Mouse (Mus musculus): Measurements from ENCODE around the gene Myh7b. TPM values are rescaled to one million over a fixed set of nuclear protein-coding genes. Genes with fewer than 3 reads are reported as not detected.

Myh7b gene
- polyA plus RNA-seq, 1 experiment from 2014 or later: 1.0 TPM

DNA sequence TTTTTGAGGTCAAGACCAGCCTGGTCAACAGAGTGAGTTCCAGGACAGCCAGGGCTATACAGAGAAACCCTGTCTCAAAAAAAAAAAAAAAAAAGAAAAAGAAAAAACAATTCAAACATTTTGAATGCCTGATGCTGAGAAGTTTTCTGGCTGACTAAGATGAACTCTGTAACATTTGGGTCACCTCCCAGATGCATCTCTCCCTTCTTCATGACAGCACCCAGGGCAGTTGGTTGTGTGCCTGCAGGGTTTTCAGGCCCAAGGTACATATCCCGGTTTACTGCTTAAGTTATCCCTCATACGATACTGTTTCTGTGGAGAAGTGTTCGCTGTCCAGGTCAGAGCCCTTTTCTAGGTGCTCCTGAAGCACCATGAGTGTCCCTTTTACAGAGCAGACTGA lies 30.7 kb upstream of the Myh7b start:
- no peaks in the 10 kb centered on the region for H3K9me3 ChIP-seq (replicated peaks; ENCODE audit: control insufficient read depth, low read length, poor library complexity, severe bottlenecking)
- H3K9ac ChIP-seq (ENCODE audit: low read depth, low read length): no peak overlapping the region
- no peak overlapping the region for H3K27ac ChIP-seq (ENCODE audit: low read length)
- H3K4me2 ChIP-seq (ENCODE audit: low read length): no peak overlapping the region
- no peaks in the 10 kb centered on the region for H3K4me1 ChIP-seq (ENCODE audit: control insufficient read depth, insufficient read depth, low read length)
- no peaks in the 10 kb centered on the region for H3K27me3 ChIP-seq (ENCODE audit: control insufficient read depth, insufficient read depth, low read depth, low read length)
- H3K36me3 ChIP-seq (ENCODE audit: control insufficient read depth, insufficient read depth, low read length): no peaks in the 10 kb centered on the region
- no peak overlapping the region for H3K4me3 ChIP-seq (ENCODE audit: low read depth, low read length)
- no peak for ATAC-seq
- WGBS: 90% methylated on average over 3 of the region's 3 CpGs

GRCm38 (mm10) chr2:155582384-155582995 lies 28.5 kb upstream of the Myh7b start:
- no peak for ATAC-seq
- H3K9ac ChIP-seq (ENCODE audit: low read depth, low read length): no peak overlapping the region
- H3K9me3 ChIP-seq (replicated peaks; ENCODE audit: control insufficient read depth, low read length, poor library complexity, severe bottlenecking): no peaks in the 10 kb centered on the region
- no peaks in the 10 kb centered on the region for H3K4me1 ChIP-seq (ENCODE audit: control insufficient read depth, insufficient read depth, low read length)
- no peaks in the 10 kb centered on the region for H3K27me3 ChIP-seq (ENCODE audit: control insufficient read depth, insufficient read depth, low read depth, low read length)
- no peaks in the 10 kb centered on the region for H3K36me3 ChIP-seq (ENCODE audit: control insufficient read depth, insufficient read depth, low read length)
- H3K4me2 ChIP-seq (ENCODE audit: low read length): no peak overlapping the region
- H3K4me3 ChIP-seq (ENCODE audit: low read depth, low read length): no peak overlapping the region
- WGBS: 81% methylated on average over 4 of the region's 4 CpGs
- H3K27ac ChIP-seq (ENCODE audit: low read length): no peak overlapping the region

- 87% methylated on average over 5 of the region's 5 CpGs for WGBS
- H3K9ac ChIP-seq (ENCODE audit: low read depth, low read length): no peak overlapping the region
- no peaks in the 10 kb centered on the region for H3K36me3 ChIP-seq (ENCODE audit: control insufficient read depth, insufficient read depth, low read length)
- H3K27ac ChIP-seq (ENCODE audit: low read length): no peak overlapping the region
- no peak overlapping the region for H3K4me2 ChIP-seq (ENCODE audit: low read length)
- no peaks in the 10 kb centered on the region for H3K9me3 ChIP-seq (replicated peaks; ENCODE audit: control insufficient read depth, low read length, poor library complexity, severe bottlenecking)
- no peaks in the 10 kb centered on the region for H3K27me3 ChIP-seq (ENCODE audit: control insufficient read depth, insufficient read depth, low read depth, low read length)
- H3K4me1 ChIP-seq (ENCODE audit: control insufficient read depth, insufficient read depth, low read length): no peaks in the 10 kb centered on the region
- H3K4me3 ChIP-seq (ENCODE audit: low read depth, low read length): no peak overlapping the region
- ATAC-seq: no peak
Measured at GRCm38 (mm10) chr2:155582996-155583395, 28.0 kb upstream of the Myh7b start.

GRCm38 (mm10) chr2:155583927-155584530 lies 27.0 kb upstream of the Myh7b start:
- no peaks in the 10 kb centered on the region for H3K9me3 ChIP-seq (replicated peaks; ENCODE audit: control insufficient read depth, low read length, poor library complexity, severe bottlenecking)
- no peak overlapping the region for H3K4me2 ChIP-seq (ENCODE audit: low read length)
- H3K27ac ChIP-seq (ENCODE audit: low read length): no peak overlapping the region
- H3K36me3 ChIP-seq (ENCODE audit: control insufficient read depth, insufficient read depth, low read length): no peaks in the 10 kb centered on the region
- H3K4me3 ChIP-seq (ENCODE audit: low read depth, low read length): no peak overlapping the region
- 44% methylated on average over 5 of the region's 5 CpGs for WGBS
- no peak for ATAC-seq
- H3K27me3 ChIP-seq (ENCODE audit: control insufficient read depth, insufficient read depth, low read depth, low read length): no peaks in the 10 kb centered on the region
- H3K9ac ChIP-seq (ENCODE audit: low read depth, low read length): no peak overlapping the region
- no peaks in the 10 kb centered on the region for H3K4me1 ChIP-seq (ENCODE audit: control insufficient read depth, insufficient read depth, low read length)

GRCm38 (mm10) chr2:155585082-155585481 lies 25.9 kb upstream of the Myh7b start:
- H3K9me3 ChIP-seq (replicated peaks; ENCODE audit: control insufficient read depth, low read length, poor library complexity, severe bottlenecking): no peaks in the 10 kb centered on the region

DNA sequence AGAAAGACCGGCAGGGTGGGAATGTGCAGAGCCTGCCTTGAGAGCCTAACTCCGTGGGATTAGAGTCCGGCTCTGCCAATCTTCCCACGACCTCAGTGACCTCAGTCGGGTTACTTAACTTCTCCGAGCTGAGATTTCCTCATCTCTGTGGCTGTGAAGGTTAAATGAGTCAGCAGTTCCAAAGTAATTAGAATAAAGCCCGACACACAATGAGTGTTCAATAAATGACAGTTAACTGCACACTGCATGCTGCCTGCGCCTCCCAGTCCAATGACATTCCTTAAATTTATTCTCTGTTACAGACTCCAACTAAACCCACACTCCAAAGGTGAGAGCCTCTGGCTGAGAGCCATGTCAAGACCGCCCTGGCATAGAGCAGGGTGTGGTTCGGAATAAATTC lies 25.5 kb upstream of the Myh7b start:
- Histone ChIP-seq H3K9ac (ENCODE audit: low read depth, low read length) (no peak overlapping the region), H3K4me2 (ENCODE audit: low read length) (no peak overlapping the region), H3K36me3 (ENCODE audit: control insufficient read depth, insufficient read depth, low read length) (no peaks in the 10 kb centered on the region), H3K27ac (ENCODE audit: low read length) (no peak overlapping the region), H3K9me3 (replicated peaks; ENCODE audit: control insufficient read depth, low read length, poor library complexity, severe bottlenecking) (no peaks in the 10 kb centered on the region), H3K4me3 (ENCODE audit: low read depth, low read length) (no peak overlapping the region), H3K4me1 (ENCODE audit: control insufficient read depth, insufficient read depth, low read length) (no peaks in the 10 kb centered on the region), H3K27me3 (ENCODE audit: control insufficient read depth, insufficient read depth, low read depth, low read length) (no peaks in the 10 kb centered on the region)
- ATAC-seq: no peak
- 37% methylated on average over 10 of the region's 10 CpGs for WGBS

More at GRCm38 (mm10) chr2:155585082-155585481, 25.9 kb upstream of the Myh7b start:
- no peak for ATAC-seq
- no peak overlapping the region for H3K4me2 ChIP-seq (ENCODE audit: low read length)
- no peak overlapping the region for H3K9ac ChIP-seq (ENCODE audit: low read depth, low read length)
- H3K4me3 ChIP-seq (ENCODE audit: low read depth, low read length): no peak overlapping the region
- no peaks in the 10 kb centered on the region for H3K4me1 ChIP-seq (ENCODE audit: control insufficient read depth, insufficient read depth, low read length)
- H3K27me3 ChIP-seq (ENCODE audit: control insufficient read depth, insufficient read depth, low read depth, low read length): no peaks in the 10 kb centered on the region
- H3K36me3 ChIP-seq (ENCODE audit: control insufficient read depth, insufficient read depth, low read length): no peaks in the 10 kb centered on the region
- no peak overlapping the region for H3K27ac ChIP-seq (ENCODE audit: low read length)
- WGBS: 62% methylated on average over 9 of the region's 9 CpGs

GRCm38 (mm10) chr2:155588136-155588535 lies 22.9 kb upstream of the Myh7b start:
- no peak overlapping the region for H3K4me3 ChIP-seq (ENCODE audit: low read depth, low read length)
- no peaks in the 10 kb centered on the region for H3K27me3 ChIP-seq (ENCODE audit: control insufficient read depth, insufficient read depth, low read depth, low read length)
- no peaks in the 10 kb centered on the region for H3K36me3 ChIP-seq (ENCODE audit: control insufficient read depth, insufficient read depth, low read length)
- no peak overlapping the region for H3K27ac ChIP-seq (ENCODE audit: low read length)
- H3K9me3 ChIP-seq (replicated peaks; ENCODE audit: control insufficient read depth, low read length, poor library complexity, severe bottlenecking): no peaks in the 10 kb centered on the region
- no peak for ATAC-seq
- 81% methylated on average over 3 of the region's 3 CpGs for WGBS
- H3K4me2 ChIP-seq (ENCODE audit: low read length): no peak overlapping the region
- H3K4me1 ChIP-seq (ENCODE audit: control insufficient read depth, insufficient read depth, low read length): peaks cover 9% of the 10 kb centered on the region
- H3K9ac ChIP-seq (ENCODE audit: low read depth, low read length): no peak overlapping the region

DNA sequence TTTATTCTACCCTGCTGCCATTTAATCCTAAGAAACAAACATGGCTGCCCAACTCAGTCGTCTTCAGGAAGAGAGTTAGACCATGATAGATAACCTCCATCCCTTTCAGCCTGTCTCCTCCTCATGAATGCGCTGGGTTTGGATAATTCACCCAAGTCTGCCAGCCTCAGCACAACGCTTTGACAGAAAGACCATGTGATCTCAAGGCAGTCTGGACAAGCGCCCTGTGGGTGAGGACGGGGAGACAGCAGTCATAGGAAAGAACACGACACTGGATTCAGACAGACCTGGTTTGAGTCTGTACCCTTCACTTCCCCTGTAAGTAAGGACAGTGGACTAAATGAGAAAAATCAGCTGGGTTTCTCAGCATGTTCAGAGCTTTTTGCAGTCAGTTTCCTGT lies 21.5 kb upstream of the Myh7b start:
- Histone ChIP-seq H3K4me1 (ENCODE audit: control insufficient read depth, insufficient read depth, low read length) (peaks cover 9% of the 10 kb centered on the region), H3K4me3 (ENCODE audit: low read depth, low read length) (no peak overlapping the region), H3K27ac (ENCODE audit: low read length) (no peak overlapping the region), H3K36me3 (ENCODE audit: control insufficient read depth, insufficient read depth, low read length) (no peaks in the 10 kb centered on the region), H3K4me2 (ENCODE audit: low read length) (no peak overlapping the region), H3K9ac (ENCODE audit: low read depth, low read length) (no peak overlapping the region), H3K27me3 (ENCODE audit: control insufficient read depth, insufficient read depth, low read depth, low read length) (no peaks in the 10 kb centered on the region), H3K9me3 (replicated peaks; ENCODE audit: control insufficient read depth, low read length, poor library complexity, severe bottlenecking) (no peaks in the 10 kb centered on the region)
- no peak for ATAC-seq
- WGBS: 78% methylated on average over 6 of the region's 6 CpGs

DNA sequence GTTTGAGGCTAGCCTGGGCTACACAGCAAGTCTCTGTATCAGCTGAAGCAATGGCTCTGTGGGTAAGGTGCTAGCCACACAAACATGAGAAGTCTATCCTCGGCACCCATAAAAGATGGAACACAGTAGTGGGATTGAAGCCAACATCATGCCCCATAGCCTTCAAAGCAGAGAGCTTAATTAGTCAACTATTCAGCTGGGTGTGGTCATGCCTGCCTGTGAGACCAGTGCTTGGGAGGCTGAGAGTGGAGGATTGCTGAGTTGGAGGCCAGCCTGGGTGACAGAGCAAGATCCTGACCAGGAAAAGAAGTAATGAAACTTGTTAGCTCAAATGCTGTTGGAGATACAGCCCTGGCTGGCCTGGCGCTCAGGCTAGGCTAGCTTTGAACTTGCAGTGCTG lies 20.1 kb upstream of the Myh7b start:
- no peak overlapping the region for H3K4me2 ChIP-seq (ENCODE audit: low read length)
- no peaks in the 10 kb centered on the region for H3K9me3 ChIP-seq (replicated peaks; ENCODE audit: control insufficient read depth, low read length, poor library complexity, severe bottlenecking)
- peaks cover 9% of the 10 kb centered on the region for H3K4me1 ChIP-seq (ENCODE audit: control insufficient read depth, insufficient read depth, low read length)
- H3K27ac ChIP-seq (ENCODE audit: low read length): no peak overlapping the region
- H3K27me3 ChIP-seq (ENCODE audit: control insufficient read depth, insufficient read depth, low read depth, low read length): no peaks in the 10 kb centered on the region; the same call in 1 of the 2 replicates
- H3K4me3 ChIP-seq (ENCODE audit: low read depth, low read length): no peak overlapping the region
- no peak for ATAC-seq
- no peak overlapping the region for H3K9ac ChIP-seq (ENCODE audit: low read depth, low read length)
- H3K36me3 ChIP-seq (ENCODE audit: control insufficient read depth, insufficient read depth, low read length): no peaks in the 10 kb centered on the region
- WGBS: 91% methylated on average over 2 of the region's 2 CpGs

Data from midbrain, embryonic 16.5 days (tissue).